Mouse (Mus musculus) mouse embryonic stem cell (cell line): ENCODE data around the gene Tent5d.

Experiments
- in situ Hi-C, 2 experiments: fragments of 300-500 bp; cut with MboI; formaldehyde crosslinking; loops; 1 replicate in 1 of 2; 3 replicates in 1 of 2; pipeline ENCODE4 v1.14.3; 2019 to 2020; ENCODE audit warnings: low sequenced_read_pairs in 2 of 2, low pct_unique_long_range_greater_than_20kb in 1 of 2, mixed read lengths in 1 of 2; ENCODE audit not compliant: unreplicated experiment in 1 of 2

The Tent5d gene

DNA sequence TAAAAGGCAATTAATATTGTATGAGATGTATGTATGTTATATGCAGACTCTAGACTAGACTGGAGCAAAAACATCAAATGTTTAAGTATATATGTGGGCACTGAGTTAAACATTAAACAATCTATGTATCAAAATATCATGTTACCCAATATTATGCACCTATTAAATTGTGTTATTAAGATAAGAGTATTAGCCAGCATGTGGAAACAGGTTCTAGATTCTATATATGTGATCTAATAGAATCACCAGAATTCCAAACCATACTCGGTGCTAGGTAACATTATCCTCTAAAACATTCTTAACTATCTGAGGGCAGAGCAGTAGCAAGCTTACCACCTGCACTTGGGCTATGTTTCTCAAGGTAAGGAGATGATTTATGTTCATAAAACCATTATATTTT is at the start of gene Tent5d:
Gene Tent5d (plus strand): TSS at position 301 of the 400 bp plus-strand sequence.
- in situ Hi-C loops: no loop called here

DNA sequence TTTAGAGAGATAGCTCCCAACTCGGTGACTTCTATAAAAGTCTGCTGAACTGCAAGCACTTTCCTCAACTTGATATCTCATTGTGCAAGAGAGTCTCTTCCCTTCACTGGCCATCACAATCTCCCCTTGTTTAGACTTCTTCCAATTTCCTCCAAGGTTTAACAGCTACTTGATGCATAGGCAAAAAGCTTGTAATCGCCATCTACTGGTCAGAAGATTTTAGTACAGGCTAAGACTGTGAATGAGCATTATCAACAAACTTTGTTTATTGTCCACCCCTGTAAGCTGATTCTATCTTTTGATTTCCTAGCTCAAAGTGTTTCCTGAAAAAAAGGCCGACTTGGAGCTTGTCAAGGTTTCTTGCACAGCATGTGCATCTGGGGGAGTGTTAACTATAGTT is 24.5 kb upstream of the Tent5d start:
- in situ Hi-C loops: no loop called here

DNA sequence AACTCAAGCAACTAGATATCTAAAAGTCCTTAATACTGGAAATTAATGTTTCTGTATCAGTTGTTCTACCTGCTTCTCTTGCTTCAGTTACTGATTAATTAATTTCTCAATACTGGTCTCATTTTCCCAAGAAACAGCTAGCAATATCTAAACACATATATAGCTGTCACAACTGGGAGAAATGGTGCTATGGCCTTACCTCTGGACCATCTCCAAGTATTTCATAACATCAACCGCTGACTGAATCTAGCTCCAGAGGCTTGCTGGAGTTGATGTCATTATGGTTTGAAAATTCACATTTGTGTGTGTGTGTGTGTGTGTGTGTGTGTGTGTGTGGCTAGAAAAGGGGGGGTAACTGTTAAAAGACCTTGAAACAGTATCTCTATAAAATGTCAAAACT is 2.3 kb upstream of the Tent5d start:
- in situ Hi-C loops: no loop called here

GRCm38 (mm10) chrX:107790750-107791493 is 1.5 kb upstream of the Tent5d start:
- in situ Hi-C loops: no loop called here

DNA sequence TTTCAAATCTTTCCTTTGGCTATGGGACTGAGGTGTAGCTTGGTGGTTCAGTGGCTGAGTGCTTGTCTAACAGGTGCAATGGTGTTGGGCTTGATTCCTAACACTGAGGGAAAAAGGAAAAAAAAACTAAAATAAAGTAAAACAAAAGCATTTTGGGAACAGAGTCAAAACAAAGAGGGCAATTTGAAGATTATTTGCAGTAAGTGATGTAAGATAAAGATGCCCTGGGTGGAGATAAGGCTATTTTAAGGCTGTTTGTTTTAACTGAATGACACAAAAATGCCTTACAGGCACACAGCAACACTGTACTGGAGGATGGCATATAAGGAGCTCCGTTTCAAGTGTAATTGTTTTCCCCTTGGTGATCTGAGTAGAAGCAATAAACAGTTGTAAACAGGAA is 3.4 kb downstream of the Tent5d start:
- in situ Hi-C loops: no loop called here

DNA sequence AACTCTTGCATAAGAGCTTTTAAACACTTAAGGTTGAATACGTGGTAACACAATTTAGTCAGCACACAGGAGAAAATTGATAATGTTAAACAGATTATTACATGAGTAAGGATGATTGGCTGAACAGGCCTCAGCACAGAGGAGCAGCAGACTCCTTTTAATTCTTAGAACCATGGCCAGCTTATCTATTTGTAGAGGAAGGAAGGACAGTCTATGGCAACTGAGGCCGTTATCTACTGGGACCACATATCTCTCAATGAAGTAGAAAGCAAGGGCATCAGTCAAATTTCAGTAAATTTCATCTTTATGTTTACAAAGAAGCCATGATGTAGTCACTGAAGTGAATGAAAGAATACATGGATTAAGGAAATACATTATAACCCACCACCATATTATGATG is 4.5 kb downstream of the Tent5d start:
- in situ Hi-C loops: no loop called here

DNA sequence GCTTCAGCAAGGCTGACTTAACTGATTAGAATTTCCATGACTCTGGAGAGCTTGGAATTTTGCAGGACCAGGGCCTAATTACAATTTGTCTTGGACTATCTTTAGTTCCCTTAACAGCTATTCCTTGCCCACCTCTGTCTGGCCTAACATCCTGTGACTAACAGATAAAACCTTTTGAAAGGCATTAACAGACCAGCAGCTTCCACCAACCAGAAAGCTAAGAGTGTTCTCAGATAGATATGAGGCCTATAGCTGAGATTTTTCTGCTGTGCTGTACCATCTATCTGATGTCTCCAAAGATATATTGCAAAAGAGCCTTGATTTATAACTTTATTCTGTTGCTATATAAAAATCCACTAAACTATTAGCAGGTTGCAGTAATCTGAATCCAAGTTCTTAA is 19.7 kb downstream of the Tent5d start:
- in situ Hi-C loops: loop anchor here in 1 of 2 experiments (25.0 kb wide), 1 partner anchor 725 kb away; no protein-coding TSS in a partner anchor

DNA sequence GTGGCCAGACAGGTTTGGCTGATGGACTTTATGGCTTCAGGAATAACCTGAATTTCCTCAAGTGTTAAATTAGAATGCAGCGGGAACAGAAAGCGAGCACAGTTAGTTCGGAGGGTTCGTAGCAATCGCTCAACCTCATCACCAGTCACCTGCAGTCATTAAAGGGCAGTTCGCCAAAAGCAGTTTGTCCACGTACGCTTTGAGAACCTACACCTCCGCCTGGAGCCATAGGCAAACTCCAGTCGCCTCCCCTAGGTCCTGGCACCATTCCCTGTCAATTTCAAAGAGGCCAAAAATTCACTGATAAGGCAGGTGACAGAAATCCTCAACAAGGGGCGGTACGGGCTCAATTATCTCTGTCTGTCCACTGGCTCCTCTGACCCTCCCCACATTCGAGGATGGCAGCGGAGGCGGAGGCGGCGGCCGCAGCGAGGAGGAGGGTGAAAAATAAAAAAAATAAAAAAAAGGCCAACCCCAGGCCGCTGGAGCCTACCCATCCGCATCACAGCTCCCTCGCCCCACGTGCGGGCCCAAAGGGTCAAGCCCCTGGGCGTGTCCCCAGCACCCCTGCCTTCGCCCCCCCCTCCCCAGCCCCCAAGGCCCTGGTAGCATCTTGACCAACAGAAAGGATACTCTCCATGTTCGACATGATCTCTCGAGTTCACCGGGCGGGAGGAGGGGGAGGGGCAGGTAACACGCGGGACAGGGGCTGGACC is 23.3 kb downstream of the Tent5d start:
- in situ Hi-C loops: loop anchor here in 1 of 2 experiments (25.0 kb wide), 1 partner anchor 722 kb away; no protein-coding TSS in a partner anchor

DNA sequence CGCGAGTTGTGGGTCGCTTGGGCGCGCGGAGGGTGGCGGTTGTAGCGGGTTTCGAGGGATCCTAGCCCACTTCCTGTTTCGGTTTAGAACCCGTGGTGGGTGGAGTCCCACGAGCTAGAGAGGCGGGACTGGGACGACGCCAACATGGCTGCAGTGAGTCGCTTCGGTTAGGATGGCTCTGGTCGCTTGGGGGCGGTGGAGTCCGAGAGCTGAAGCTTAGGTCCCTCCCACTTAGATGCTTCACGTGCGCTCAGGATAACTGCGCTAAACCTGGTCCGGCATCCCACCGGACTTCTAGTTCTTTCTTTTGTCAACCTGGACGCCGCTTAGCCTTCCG is 23.8 kb downstream of the Tent5d start, which contains the start of gene 2610002M06Rik:
Gene 2610002M06Rik (minus strand): TSS at position 117 of the 337 bp plus-strand sequence.
- in situ Hi-C loops: loop anchor here in 1 of 2 experiments (25.0 kb wide), 1 partner anchor 721 kb away; no protein-coding TSS in a partner anchor

DNA sequence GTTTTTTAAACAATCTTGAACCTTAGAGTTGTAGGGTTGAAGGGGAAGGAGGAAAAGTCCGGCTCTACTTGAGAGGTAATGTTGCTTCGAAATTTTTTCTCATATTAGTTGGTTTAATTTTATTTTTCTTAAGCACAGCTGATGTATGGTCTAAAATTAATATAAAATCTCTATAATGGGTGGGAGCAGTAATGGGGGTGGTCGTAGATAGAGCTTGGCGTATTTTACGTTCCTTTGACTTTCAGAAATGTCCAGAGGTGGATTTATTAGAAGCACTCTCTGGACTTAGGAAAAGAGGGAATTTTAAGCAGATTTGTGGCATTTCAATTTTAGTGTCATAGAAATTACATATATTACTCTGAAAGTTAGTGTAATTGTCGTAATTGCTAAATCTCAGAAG is 24.3 kb downstream of the Tent5d start:
- in situ Hi-C loops: loop anchor here in 1 of 2 experiments (25.0 kb wide), 1 partner anchor 721 kb away; no protein-coding TSS in a partner anchor

GRCm38 (mm10) chrX:107858165-107858564 is 65.8 kb downstream of the Tent5d start:
- in situ Hi-C loops: no loop called here
